Mouse (Mus musculus) heart, embryonic 16.5 days (tissue): Measurements from ENCODE around the gene Wipf1. TPM values are rescaled to one million over a fixed set of nuclear protein-coding genes. Genes with fewer than 3 reads are reported as not detected.

ENCODE experiments used
- ATAC-seq: fragments of 200-750 bp; cut with Nextera tagmentation; replicated peaks from 2 replicates; pipeline ENCODE4 v1.8.0; 2017; ENCODE audit warnings: moderate number of reproducible peaks; ENCODE audit not compliant: insufficient read depth, low FRiP score; ENCODE audit errors: extremely low read depth
- H3K27ac ChIP-seq: fragments of 300-500 bp; sonication (generic); 2 replicates; pipeline ENCODE4 v1.5.1; 2014; ENCODE audit warnings: mild to moderate bottlenecking, low read length, control low read depth, moderate library complexity
- H3K27me3 ChIP-seq: fragments of 300-500 bp; sonication (generic); 2 replicates; pipeline ENCODE4 v1.6.1; 2014; ENCODE audit warnings: low read length, mixed read lengths; ENCODE audit not compliant: control insufficient read depth, insufficient read depth
- H3K36me3 ChIP-seq: fragments of 300-500 bp; sonication (generic); 2 replicates; pipeline ENCODE4 v1.6.1; 2014; ENCODE audit not compliant: control insufficient read depth, insufficient read depth
- H3K4me1 ChIP-seq: fragments of 300-500 bp; sonication (generic); 2 replicates; pipeline ENCODE4 v1.6.1; 2014; ENCODE audit warnings: low read length, mixed read lengths; ENCODE audit not compliant: control insufficient read depth, insufficient read depth
- H3K4me2 ChIP-seq: fragments of 300-500 bp; sonication (generic); 2 replicates; pipeline ENCODE4 v1.6.1; 2014; ENCODE audit warnings: low read depth, mild to moderate bottlenecking, control low read depth, low read length
- H3K4me3 ChIP-seq: fragments of 300-500 bp; sonication (generic); 2 replicates; pipeline ENCODE4 v1.5.1; 2014; ENCODE audit warnings: mild to moderate bottlenecking, control low read depth, low read length
- H3K9ac ChIP-seq: fragments of 300-500 bp; sonication (generic); 2 replicates; pipeline ENCODE4 v1.6.1; 2014; ENCODE audit warnings: low read length, control low read depth
- H3K9me3 ChIP-seq: fragments of 300-500 bp; sonication (generic); replicated peaks from 2 replicates; pipeline ENCODE4 v1.6.1; 2016; ENCODE audit warnings: low read length; ENCODE audit not compliant: control insufficient read depth
- WGBS: fragments of 180-500 bp; shearing (Covaris S2); extraction: QIAGEN DNeasy Blood & Tissue Kit; methylation state at CpG from one replicate; pipeline ENCODE4 v1.1.7; 2014; 5-methylcytosine and 5-hydroxymethylcytosine counted together
- polyA plus RNA-seq: library from polyadenylated mRNA; unstranded; fragments of >200 nt; fragmentation: Nextera tagmentation; extraction: Ambion mirVana; gene quantifications from 2 replicates; pipeline ENCODE4 v1.2.1, GENCODE M21; 2015

The Wipf1 gene
- polyA plus RNA-seq, 1 experiment from 2014 or later, result 7.4 TPM

- Histone ChIP-seq H3K4me3 (no peak overlapping the region), H3K4me1 (peaks cover 13% of the 10 kb centered on the region), H3K9me3 (no peaks in the 10 kb centered on the region), H3K27me3 (no peaks in the 10 kb centered on the region), H3K4me2 (no peak overlapping the region), H3K27ac (no peak overlapping the region), H3K36me3 (no peaks in the 10 kb centered on the region), H3K9ac (no peak overlapping the region)
- no peak for ATAC-seq
- 76% methylated on average over 5 of the region's 5 CpGs for WGBS
These were observed 10.6 kb downstream of the Wipf1 start for GRCm38 (mm10) chr2:73518966-73519365.

- H3K4me1 ChIP-seq, result peaks cover 10% of the 10 kb centered on the region
- H3K36me3 ChIP-seq, result no peaks in the 10 kb centered on the region
- no peaks in the 10 kb centered on the region for H3K27me3 ChIP-seq
- no peaks in the 10 kb centered on the region for H3K9me3 ChIP-seq
- H3K4me3 ChIP-seq, result no peak overlapping the region
- H3K9ac ChIP-seq, result no peak overlapping the region
- no peak for ATAC-seq
- WGBS, result 78% methylated on average over 2 of the region's 2 CpGs
- no peak overlapping the region for H3K27ac ChIP-seq
- H3K4me2 ChIP-seq, result no peak overlapping the region
These were observed 11.2 kb downstream of the Wipf1 start for GRCm38 (mm10) chr2:73518311-73518710.

- no peak overlapping the region for H3K4me3 ChIP-seq
- H3K9ac ChIP-seq, result no peak overlapping the region
- no peaks in the 10 kb centered on the region for H3K27me3 ChIP-seq
- H3K4me2 ChIP-seq, result no peak overlapping the region
- 87% methylated on average over 6 of the region's 6 CpGs for WGBS
- ATAC-seq, result no peak
- H3K4me1 ChIP-seq, result peaks cover 7% of the 10 kb centered on the region
- no peak overlapping the region for H3K27ac ChIP-seq
- no peaks in the 10 kb centered on the region for H3K36me3 ChIP-seq
- H3K9me3 ChIP-seq, result no peaks in the 10 kb centered on the region
These were observed 15.4 kb downstream of the Wipf1 start for GRCm38 (mm10) chr2:73514178-73514577.

GRCm38 (mm10) chr2:73513204-73513749, 16.3 kb downstream of the Wipf1 start:
- no peak for ATAC-seq
- no peak overlapping the region for H3K4me2 ChIP-seq
- H3K27me3 ChIP-seq, result no peaks in the 10 kb centered on the region
- WGBS, result 76% methylated on average over 2 of the region's 2 CpGs
- no peak overlapping the region for H3K27ac ChIP-seq
- no peak overlapping the region for H3K9ac ChIP-seq
- H3K4me1 ChIP-seq, result peaks cover 13% of the 10 kb centered on the region
- H3K9me3 ChIP-seq, result no peaks in the 10 kb centered on the region
- H3K4me3 ChIP-seq, result no peak overlapping the region
- H3K36me3 ChIP-seq, result no peaks in the 10 kb centered on the region

GRCm38 (mm10) chr2:73512044-73512443, 17.5 kb downstream of the Wipf1 start:
- no peaks in the 10 kb centered on the region for H3K36me3 ChIP-seq
- no peak for ATAC-seq

GRCm38 (mm10) chr2:73510731-73511360, 18.7 kb downstream of the Wipf1 start:
- ATAC-seq, result no peak
- Histone ChIP-seq H3K9me3 (no peaks in the 10 kb centered on the region), H3K9ac (no peak overlapping the region), H3K4me2 (no peak overlapping the region), H3K4me3 (no peak overlapping the region), H3K27ac (no peak overlapping the region), H3K36me3 (no peaks in the 10 kb centered on the region), H3K27me3 (no peaks in the 10 kb centered on the region), H3K4me1 (peaks cover 13% of the 10 kb centered on the region)
- 71% methylated on average over 7 of the region's 7 CpGs for WGBS

More at GRCm38 (mm10) chr2:73512044-73512443, 17.5 kb downstream of the Wipf1 start:
- WGBS, result 81% methylated on average over 3 of the region's 3 CpGs
- Histone ChIP-seq H3K4me1 (peaks cover 13% of the 10 kb centered on the region), H3K27ac (no peak overlapping the region), H3K9me3 (no peaks in the 10 kb centered on the region), H3K27me3 (no peaks in the 10 kb centered on the region), H3K4me3 (no peak overlapping the region), H3K4me2 (no peak overlapping the region), H3K9ac (no peak overlapping the region)

- H3K4me2 ChIP-seq, result no peak overlapping the region
- H3K27me3 ChIP-seq, result no peaks in the 10 kb centered on the region
- ATAC-seq, result no peak
- peaks cover 13% of the 10 kb centered on the region for H3K4me1 ChIP-seq
- no peaks in the 10 kb centered on the region for H3K36me3 ChIP-seq
- peak overlapping the region; percentile 78 for H3K27ac ChIP-seq
- no peak overlapping the region for H3K9ac ChIP-seq
- H3K4me3 ChIP-seq, result no peak overlapping the region
- H3K9me3 ChIP-seq, result no peaks in the 10 kb centered on the region
- WGBS, result 48% methylated on average over 3 of the region's 3 CpGs
These were observed 19.6 kb downstream of the Wipf1 start for GRCm38 (mm10) chr2:73510025-73510288.

- H3K9ac ChIP-seq, result peak overlapping the region; percentile 56
These were observed 20.1 kb downstream of the Wipf1 start for GRCm38 (mm10) chr2:73509248-73510024.

GRCm38 (mm10) chr2:73507886-73508285, 21.6 kb downstream of the Wipf1 start:
- Histone ChIP-seq H3K9ac (no peak overlapping the region), H3K9me3 (no peaks in the 10 kb centered on the region), H3K4me1 (peaks cover 13% of the 10 kb centered on the region), H3K4me3 (no peak overlapping the region), H3K27ac (no peak overlapping the region), H3K4me2 (no peak overlapping the region), H3K36me3 (no peaks in the 10 kb centered on the region), H3K27me3 (no peaks in the 10 kb centered on the region)
- no peak for ATAC-seq
- WGBS, result 69% methylated on average over 7 of the region's 7 CpGs

More at GRCm38 (mm10) chr2:73509248-73510024, 20.1 kb downstream of the Wipf1 start:
- Histone ChIP-seq H3K27me3 (no peaks in the 10 kb centered on the region), H3K4me2 (peak overlapping the region; percentile 47), H3K4me1 (peaks cover 13% of the 10 kb centered on the region), H3K9me3 (no peaks in the 10 kb centered on the region), H3K27ac (peak overlapping the region; percentile 78), H3K36me3 (no peaks in the 10 kb centered on the region), H3K4me3 (no peak overlapping the region)
- peak; percentile 43 for ATAC-seq
- 42% methylated on average over 15 of the region's 15 CpGs for WGBS
